Mouse (Mus musculus) intestine, embryonic 14.5 days (tissue): ENCODE results near the gene Cd79a. TPM values are rescaled to one million over a fixed set of nuclear protein-coding genes. Genes with fewer than 3 reads are reported as not detected.

ENCODE experiments used
- ATAC-seq: fragments of 200-750 bp; cut with Nextera tagmentation; replicated peaks from 2 replicates; pipeline ENCODE4 v1.8.0; 2017; ENCODE audit warnings: low read depth, moderate number of reproducible peaks, moderate TSS enrichment, moderate library complexity; ENCODE audit not compliant: low FRiP score, low TSS enrichment
- DNase-seq: peaks from one replicate; pipeline ENCODE4 v3.0.0-alpha.2; 2018; ENCODE audit warnings: low spot score
- H3K27ac ChIP-seq: fragments of 300-500 bp; sonication (generic); 2 replicates; pipeline ENCODE4 v1.5.1; 2014; ENCODE audit warnings: low read depth, mild to moderate bottlenecking, control low read depth
- H3K27me3 ChIP-seq: fragments of 300-500 bp; sonication (generic); replicated peaks from 2 replicates; pipeline ENCODE4 v1.6.1; 2014; ENCODE audit warnings: low read length, control low read depth; ENCODE audit not compliant: control insufficient read depth, insufficient read depth
- H3K36me3 ChIP-seq: fragments of 300-500 bp; sonication (generic); 2 replicates; pipeline ENCODE4 v1.6.1; 2014; ENCODE audit warnings: low read length, control low read depth; ENCODE audit not compliant: control insufficient read depth, insufficient read depth
- H3K4me1 ChIP-seq: fragments of 300-500 bp; sonication (generic); replicated peaks from 2 replicates; pipeline ENCODE4 v1.6.1; 2014; ENCODE audit warnings: low read length, control low read depth, mixed read lengths; ENCODE audit not compliant: control insufficient read depth, insufficient read depth
- H3K4me2 ChIP-seq: fragments of 300-500 bp; sonication (generic); 2 replicates; pipeline ENCODE4 v1.6.1; 2014; ENCODE audit warnings: low read length
- H3K4me3 ChIP-seq: fragments of 300-500 bp; sonication (generic); 2 replicates; pipeline ENCODE4 v1.5.1; 2014; ENCODE audit warnings: low read depth, low read length, control low read depth, mixed read lengths
- H3K9ac ChIP-seq: fragments of 300-500 bp; sonication (generic); 2 replicates; pipeline ENCODE4 v1.6.1; 2014; ENCODE audit warnings: mild to moderate bottlenecking, low read length
- H3K9me3 ChIP-seq: fragments of 300-500 bp; sonication (generic); 2 replicates; pipeline ENCODE4 v1.6.1; 2016; ENCODE audit warnings: low read length, control low read depth; ENCODE audit not compliant: control insufficient read depth
- WGBS: fragments of 180-500 bp; shearing (Covaris S2); extraction: QIAGEN DNeasy Blood & Tissue Kit; methylation state at CpG from one replicate; pipeline ENCODE4 v1.1.7; 2014; 5-methylcytosine and 5-hydroxymethylcytosine counted together
- polyA plus RNA-seq: library from polyadenylated mRNA; unstranded; fragments of >200 nt; fragmentation: Nextera tagmentation; extraction: Ambion mirVana; gene quantifications from 2 replicates; pipeline ENCODE4 v1.2.1, GENCODE M21; 2014

The Cd79a gene
- polyA plus RNA-seq, 1 experiment from 2014 or later: 0.28 TPM

DNA sequence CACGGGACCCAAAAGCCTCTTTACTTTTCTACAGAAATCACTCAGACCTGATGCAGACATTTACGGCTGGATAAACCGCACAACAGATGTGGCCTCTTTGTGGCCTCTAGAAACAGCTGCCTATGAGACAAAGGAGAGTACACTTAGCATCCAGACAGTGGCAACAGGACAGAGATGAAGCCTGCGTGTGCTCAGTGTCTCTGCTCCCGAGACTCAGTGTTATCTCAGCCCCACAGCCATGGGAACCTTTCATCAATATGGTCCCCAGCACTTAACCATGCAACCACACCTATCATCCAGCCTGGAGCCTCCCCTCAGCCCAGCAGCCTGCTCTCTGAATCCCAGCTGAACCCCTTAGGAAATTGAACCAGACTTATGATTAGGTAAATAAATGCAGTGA is 37.9 kb upstream of the Cd79a start:
- no peak for ATAC-seq

DNA sequence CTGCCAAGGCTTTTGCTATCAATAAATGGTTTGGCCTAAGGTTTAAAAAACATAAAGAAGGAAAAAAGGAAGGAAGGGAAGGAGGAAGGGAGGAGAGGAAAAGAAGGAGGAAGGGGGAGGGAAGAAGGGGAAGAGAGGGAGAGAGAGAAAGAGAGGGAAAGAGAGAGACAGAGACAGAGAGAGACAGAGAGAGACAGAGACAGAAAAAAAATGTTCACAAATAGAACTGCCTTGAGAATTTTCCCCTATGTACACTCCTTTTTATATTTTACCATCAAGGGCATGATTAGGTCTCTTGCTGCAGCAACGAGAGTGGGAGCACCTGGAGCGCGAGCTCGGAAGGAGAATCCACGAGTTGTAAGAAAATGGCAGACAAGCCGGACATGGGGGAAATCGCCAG is 35.3 kb upstream of the Cd79a start, which contains the start of gene Gm9844:
TSS of gene Gm9844 (plus strand) at position 301 of the 400 bp plus-strand sequence.
- Histone ChIP-seq H3K9me3 (no peaks in the 10 kb centered on the region), H3K4me2 (no peak within 1 kb of the TSS), H3K4me1 (no peaks in the 10 kb centered on the region), H3K36me3 (no peaks in the 10 kb centered on the region), H3K27ac (no peak within 1 kb of the TSS), H3K9ac (no peak within 1 kb of the TSS), H3K4me3 (no peak within 1 kb of the TSS), H3K27me3 (no peaks in the 10 kb centered on the region)
- WGBS: 89% methylated on average over 7 of the region's 7 CpGs
- no peak for DNase-seq
- no peak for ATAC-seq

More for the DNA sequence above, 37.9 kb upstream of the Cd79a start:
- Histone ChIP-seq H3K9ac (no peak overlapping the region), H3K27ac (no peak overlapping the region), H3K4me2 (no peak overlapping the region), H3K4me1 (no peaks in the 10 kb centered on the region), H3K4me3 (no peak overlapping the region), H3K36me3 (no peaks in the 10 kb centered on the region), H3K27me3 (no peaks in the 10 kb centered on the region), H3K9me3 (no peaks in the 10 kb centered on the region)
- DNase-seq: no peak
- WGBS: 76% methylated on average over 5 of the region's 5 CpGs

DNA sequence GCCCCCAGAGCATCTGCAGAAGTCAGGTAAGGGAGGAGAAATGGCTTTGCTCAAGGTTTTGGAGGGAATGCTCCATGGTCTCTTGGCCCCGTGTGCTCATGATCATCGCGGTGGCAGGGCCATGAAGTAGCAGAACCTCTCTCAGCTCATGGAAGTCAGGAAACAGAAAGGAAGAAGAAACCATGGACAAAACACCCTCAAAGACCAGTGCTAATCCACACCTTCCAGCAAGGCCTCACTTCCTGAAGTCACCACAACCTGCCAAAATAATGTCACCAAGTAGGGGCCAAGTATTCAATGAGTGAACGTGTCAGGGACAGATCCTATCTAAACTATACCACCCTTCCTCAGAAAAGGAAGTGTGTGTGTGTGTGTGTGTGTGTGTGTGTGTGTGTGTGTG is 34.3 kb upstream of the Cd79a start:
- H3K4me3 ChIP-seq: no peak overlapping the region
- no peak overlapping the region for H3K4me2 ChIP-seq
- no peak for DNase-seq
- ATAC-seq: no peak
- H3K4me1 ChIP-seq: no peaks in the 10 kb centered on the region
- 81% methylated on average over 4 of the region's 4 CpGs for WGBS
- H3K36me3 ChIP-seq: no peaks in the 10 kb centered on the region
- H3K9me3 ChIP-seq: no peaks in the 10 kb centered on the region
- H3K27ac ChIP-seq: no peak overlapping the region
- H3K9ac ChIP-seq: no peak overlapping the region
- no peaks in the 10 kb centered on the region for H3K27me3 ChIP-seq

DNA sequence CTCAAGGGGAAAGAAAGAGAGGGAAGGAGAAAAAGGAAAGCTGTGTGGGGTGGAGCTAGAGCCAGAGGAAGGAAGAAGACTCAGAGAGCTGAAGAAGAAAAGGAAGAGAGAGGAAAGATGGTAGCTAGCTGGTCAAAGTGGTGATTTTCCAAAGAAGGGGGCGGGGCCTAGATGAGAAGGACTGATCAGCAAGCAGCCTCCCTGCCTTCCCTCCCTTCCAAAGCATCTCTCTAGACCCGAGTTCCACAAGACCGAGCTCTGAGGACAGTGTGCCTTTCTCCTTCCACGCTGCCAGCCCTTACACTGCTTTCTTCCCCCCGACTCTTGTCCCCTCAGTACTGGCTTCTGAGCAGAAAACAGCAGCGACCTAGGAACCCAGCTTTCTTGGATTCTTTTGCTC is 33.0 kb upstream of the Cd79a start:
- Histone ChIP-seq H3K4me1 (no peaks in the 10 kb centered on the region), H3K4me3 (no peak overlapping the region), H3K9ac (no peak overlapping the region), H3K27ac (no peak overlapping the region), H3K36me3 (no peaks in the 10 kb centered on the region), H3K4me2 (no peak overlapping the region), H3K9me3 (no peaks in the 10 kb centered on the region), H3K27me3 (no peaks in the 10 kb centered on the region)
- DNase-seq (no peak), ATAC-seq (no peak)
- 32% methylated on average over 6 of the region's 6 CpGs for WGBS

DNA sequence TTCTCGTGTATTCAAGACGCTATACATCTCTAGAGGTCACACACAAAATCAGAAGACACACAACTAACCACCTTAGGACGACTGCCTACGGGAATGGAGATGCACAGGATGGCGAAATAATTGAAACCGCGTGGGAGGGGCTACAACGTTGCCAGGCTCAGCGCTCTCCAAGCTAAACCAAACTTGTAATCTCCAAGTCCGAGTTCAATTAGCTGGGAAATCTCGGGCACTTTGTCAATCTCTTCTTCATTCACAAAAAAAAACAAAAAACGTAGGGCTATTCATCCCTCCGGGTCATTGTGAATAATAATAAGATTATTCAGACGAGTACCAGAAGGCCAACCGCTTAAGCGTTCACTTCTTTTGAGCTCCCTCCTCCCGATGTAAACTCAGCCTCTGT is 28.1 kb upstream of the Cd79a start:
- no peak overlapping the region for H3K27ac ChIP-seq
- WGBS: 69% methylated on average over 17 of the region's 17 CpGs
- no peak for ATAC-seq
- DNase-seq: no peak
- H3K9me3 ChIP-seq: peaks cover 5% of the 10 kb centered on the region; the same call in 1 of the 2 replicates
- no peaks in the 10 kb centered on the region for H3K36me3 ChIP-seq
- H3K4me2 ChIP-seq: no peak overlapping the region
- H3K27me3 ChIP-seq: no peaks in the 10 kb centered on the region
- H3K4me1 ChIP-seq: no peaks in the 10 kb centered on the region
- no peak overlapping the region for H3K9ac ChIP-seq
- H3K4me3 ChIP-seq: no peak overlapping the region

DNA sequence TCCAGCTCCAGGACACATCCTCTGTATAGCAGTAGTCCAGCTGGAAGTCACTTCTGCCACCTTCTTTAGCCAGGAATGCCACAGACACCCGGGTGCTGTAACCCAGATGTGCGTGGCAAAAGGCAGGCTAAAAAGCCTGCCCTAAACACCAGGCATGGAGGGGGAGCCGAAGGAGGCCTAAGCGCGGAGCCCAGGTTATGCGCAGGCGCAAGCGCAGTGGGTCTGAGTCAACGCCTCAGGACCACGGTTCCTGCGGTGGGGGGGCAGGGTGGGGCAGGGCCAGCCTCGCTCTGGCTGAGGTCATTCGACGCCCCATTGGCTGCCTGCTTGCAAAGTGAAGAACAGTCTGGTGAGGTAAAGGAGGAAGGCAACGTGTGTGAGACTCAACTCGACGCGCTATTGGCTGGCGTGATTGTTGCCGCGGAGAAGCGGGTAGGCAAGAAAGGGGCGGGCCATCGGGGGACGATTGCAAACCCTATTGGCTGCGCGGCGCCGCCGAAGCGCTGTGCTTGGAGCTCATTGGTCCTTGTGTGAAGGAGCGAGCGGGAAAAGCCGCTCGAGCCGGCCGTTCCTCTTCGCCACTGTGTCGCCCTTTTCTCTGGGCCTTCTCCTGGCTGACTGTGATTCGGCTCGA is 27.5 kb upstream of the Cd79a start, which contains the start of the genes Lypd4 and Dmrtc2:
TSS of gene Lypd4 (minus strand) at position 410 of the 634 bp plus-strand sequence.
TSS of gene Dmrtc2 (plus strand) at position 526 of the 634 bp plus-strand sequence.
- WGBS: 51% methylated on average over 41 of the region's 41 CpGs
- ATAC-seq (0 out of 2 replicates have a peak, but pooled peaks have one; percentile 27), DNase-seq (no peak)
- Histone ChIP-seq H3K4me2 (no peak within 1 kb of the TSS), H3K4me1 (no peaks in the 10 kb centered on the region), H3K9me3 (peaks cover 5% of the 10 kb centered on the region; the same call in 1 of the 2 replicates), H3K27ac (no peak within 1 kb of the TSS), H3K4me3 (no peak within 1 kb of the TSS), H3K27me3 (no peaks in the 10 kb centered on the region), H3K36me3 (no peaks in the 10 kb centered on the region), H3K9ac (no peak within 1 kb of the TSS)

DNA sequence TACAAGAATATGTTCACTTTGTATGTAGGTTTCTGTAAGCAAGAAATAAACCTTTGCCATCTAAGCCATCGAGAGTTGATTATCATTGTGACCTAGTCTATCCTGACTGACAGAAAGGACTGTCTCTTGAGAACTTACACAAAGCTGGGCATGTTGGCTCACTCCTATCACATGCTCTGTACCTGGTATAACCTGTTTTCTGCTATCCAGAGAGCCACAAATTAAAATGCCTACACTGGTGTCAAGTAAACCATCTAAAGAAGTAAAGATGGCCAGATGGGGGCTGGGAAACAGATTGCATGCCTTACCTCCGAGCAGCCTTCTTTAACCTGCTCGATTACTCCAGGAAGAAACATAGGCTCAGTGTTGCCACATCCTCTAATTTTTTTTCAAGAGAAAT is 19.6 kb upstream of the Cd79a start:
- H3K27me3 ChIP-seq: no peaks in the 10 kb centered on the region
- no peak overlapping the region for H3K9ac ChIP-seq
- DNase-seq (no peak), ATAC-seq (no peak)
- no peak overlapping the region for H3K4me2 ChIP-seq
- 63% methylated on average over 3 of the region's 3 CpGs for WGBS
- H3K36me3 ChIP-seq: no peaks in the 10 kb centered on the region
- no peaks in the 10 kb centered on the region for H3K9me3 ChIP-seq
- no peak overlapping the region for H3K4me3 ChIP-seq
- no peak overlapping the region for H3K27ac ChIP-seq
- H3K4me1 ChIP-seq: no peaks in the 10 kb centered on the region

DNA sequence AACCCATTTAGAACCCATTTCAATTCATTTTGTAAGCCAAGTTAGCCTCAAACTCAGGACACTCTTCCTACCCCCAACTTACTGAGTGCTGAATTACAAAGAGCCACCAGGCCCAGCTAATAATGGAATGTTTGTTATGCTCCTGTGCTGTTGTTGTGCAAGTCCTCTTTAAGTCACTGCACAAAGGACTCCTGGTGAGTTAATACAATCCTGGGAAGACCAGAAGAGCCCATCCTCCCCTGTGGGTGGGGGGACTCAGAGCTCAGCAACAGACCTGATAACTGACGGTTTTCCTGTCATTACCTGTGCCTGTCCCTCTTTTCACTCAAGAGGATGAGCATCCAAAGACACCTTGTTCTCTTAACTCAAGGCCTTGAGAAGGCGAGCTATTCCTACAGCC is 17.6 kb upstream of the Cd79a start:
- no peaks in the 10 kb centered on the region for H3K27me3 ChIP-seq
- 35% methylated on average over 2 of the region's 2 CpGs for WGBS
- no peaks in the 10 kb centered on the region for H3K9me3 ChIP-seq
- no peak for DNase-seq
- H3K36me3 ChIP-seq: no peaks in the 10 kb centered on the region
- no peak overlapping the region for H3K4me3 ChIP-seq
- no peaks in the 10 kb centered on the region for H3K4me1 ChIP-seq
- no peak for ATAC-seq
- H3K4me2 ChIP-seq: no peak overlapping the region
- H3K9ac ChIP-seq: 0 out of 2 replicates have a peak overlapping the region, but pooled peaks have one; percentile 10
- no peak overlapping the region for H3K27ac ChIP-seq
